Mouse (Mus musculus) bone marrow macrophage, adult 2 months (primary cell): ENCODE data around the gene Lrrc43. TPM values are rescaled to one million over a fixed set of nuclear protein-coding genes. Genes with fewer than 3 reads are reported as not detected.
A peak's percentile ranks its signal among the peaks of the same experiment; 100 is the strongest.

Experiments
- H3K27ac ChIP-seq: 2 replicates; pipeline ENCODE4 v1.5.1; 2012; ENCODE audit warnings: low read depth, low read length; ENCODE audit not compliant: insufficient read depth
- H3K4me1 ChIP-seq: 2 replicates; pipeline ENCODE4 v1.6.1; 2012; ENCODE audit warnings: low read length; ENCODE audit not compliant: control insufficient read depth, insufficient read depth
- H3K4me3 ChIP-seq: 2 replicates; pipeline ENCODE4 v1.5.1; 2012; ENCODE audit warnings: mild to moderate bottlenecking, low read length, moderate library complexity; ENCODE audit not compliant: insufficient read depth
- CTCF ChIP-seq: IDR thresholded peaks from 2 replicates; pipeline ENCODE4 v1.5.1; 2012; ENCODE audit warnings: low read depth, mild to moderate bottlenecking, low read length, moderate library complexity
- POLR2A ChIP-seq: IDR thresholded peaks from 2 replicates; pipeline ENCODE4 v1.6.1; 2012; ENCODE audit warnings: mild to moderate bottlenecking, low read depth, low read length, borderline replicate concordance
- polyA plus RNA-seq: library from polyadenylated mRNA; stranded (reverse); fragments of >200 nt; gene quantifications from 2 replicates; pipeline ENCODE4 v1.2.4, GENCODE M21; 2012; ENCODE audit not compliant: missing spikeins, insufficient read depth, insufficient read length

Gene Lrrc43
- polyA plus RNA-seq, 1 experiment: not detected

GRCm38 (mm10) chr5:123512102-123512501 is 23.0 kb downstream of the Lrrc43 start:
- no peak overlapping the region for H3K27ac ChIP-seq
- no peak overlapping the region for H3K4me3 ChIP-seq
- H3K4me1 ChIP-seq: peaks cover 5% of the 10 kb centered on the region
- TF ChIP-seq POLR2A (no peak), CTCF (no peak)

- Histone ChIP-seq H3K4me3 (no peak overlapping the region), H3K4me1 (peaks cover 2% of the 10 kb centered on the region; the same call in 1 of the 2 replicates), H3K27ac (no peak overlapping the region)
- TF ChIP-seq CTCF (no peak), POLR2A (no peak)
Observed at GRCm38 (mm10) chr5:123514871-123515270, 25.8 kb downstream of the Lrrc43 start.

DNA sequence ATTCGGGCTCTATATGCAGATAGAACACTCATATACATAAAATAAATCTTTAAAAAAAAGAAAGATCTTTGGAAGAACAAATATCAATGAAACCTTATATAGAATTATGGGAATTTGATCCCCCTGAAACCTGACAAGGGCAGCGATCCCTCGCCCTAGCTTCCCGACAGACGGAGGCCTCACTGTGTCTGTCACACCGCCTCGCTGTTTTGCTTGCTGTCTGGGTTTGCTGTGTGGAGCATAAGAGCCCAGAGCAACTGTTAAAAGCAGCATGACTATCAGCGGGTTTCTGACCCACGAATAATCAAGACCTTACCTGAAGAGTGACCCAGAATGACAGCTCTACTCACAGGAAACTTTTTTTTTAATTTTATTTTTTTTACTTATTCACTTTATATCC is 31.6 kb downstream of the Lrrc43 start:
- no peak overlapping the region for H3K4me3 ChIP-seq
- H3K27ac ChIP-seq: no peak overlapping the region
- TF ChIP-seq CTCF (no peak), POLR2A (no peak)
- peaks cover 10% of the 10 kb centered on the region for H3K4me1 ChIP-seq

- Histone ChIP-seq H3K4me1 (peaks cover 10% of the 10 kb centered on the region), H3K4me3 (no peak overlapping the region), H3K27ac (no peak overlapping the region)
- no peak for TF ChIP-seq CTCF
- no peak for TF ChIP-seq POLR2A
Observed at GRCm38 (mm10) chr5:123521621-123522020, 32.5 kb downstream of the Lrrc43 start.

DNA sequence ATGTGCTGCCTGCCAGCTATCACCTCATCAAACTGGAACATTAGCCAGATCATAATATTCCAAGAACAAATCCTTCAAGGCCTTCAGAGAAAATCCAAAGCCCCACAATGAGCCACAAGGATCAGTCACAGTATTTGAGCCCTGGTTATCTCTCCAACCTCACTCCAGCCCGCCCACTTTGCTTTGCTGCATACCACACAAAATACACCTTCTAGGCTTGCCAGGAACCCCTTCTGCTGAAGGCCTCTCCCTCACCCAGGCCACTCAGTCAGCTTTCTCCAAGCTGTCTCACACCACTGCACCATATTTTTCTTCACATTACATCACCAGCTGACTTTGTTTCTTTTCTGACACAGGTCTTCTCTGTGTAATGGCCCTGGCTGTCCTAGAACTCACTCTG is 33.1 kb downstream of the Lrrc43 start:
- Histone ChIP-seq H3K4me3 (no peak overlapping the region), H3K4me1 (peaks cover 8% of the 10 kb centered on the region), H3K27ac (no peak overlapping the region)
- TF ChIP-seq CTCF: no peak

DNA sequence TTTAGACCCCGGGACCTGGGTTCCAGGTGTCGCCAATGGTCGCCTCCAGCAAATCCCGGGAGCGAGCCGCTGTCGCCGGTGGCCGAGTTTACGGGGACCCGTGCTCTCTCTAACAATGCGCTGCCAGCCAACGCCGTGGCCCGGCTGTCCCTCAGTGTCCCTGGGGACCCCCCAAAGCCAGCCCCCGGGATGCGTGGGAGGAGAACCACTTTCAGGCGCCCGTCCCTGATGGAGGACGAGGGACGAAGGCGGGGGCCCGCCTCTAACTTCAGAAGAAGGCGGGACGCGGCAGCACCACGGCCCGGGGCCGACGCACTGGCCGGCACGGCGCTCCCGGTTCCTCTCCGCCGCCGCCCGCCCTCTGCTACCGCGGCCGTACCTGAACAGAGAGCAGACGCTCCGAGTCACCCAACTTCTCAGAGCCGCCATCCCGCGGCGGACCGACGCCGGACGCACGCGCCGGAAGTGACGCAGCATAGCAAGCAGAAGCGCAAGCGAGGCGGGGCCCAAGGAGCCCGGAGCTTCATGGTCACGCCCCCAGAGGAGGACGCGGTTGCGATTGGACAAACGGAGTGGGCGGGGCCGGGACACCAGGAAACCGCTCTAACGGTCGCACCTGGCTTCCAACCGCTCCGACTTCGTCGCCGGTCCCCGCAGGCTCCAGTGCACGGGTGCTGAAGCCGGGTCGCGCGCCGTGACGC is 34.7 kb downstream of the Lrrc43 start, which contains the start of gene Diablo:
Gene Diablo (minus strand): TSS at position 485 of the 701 bp plus-strand sequence.
- H3K27ac ChIP-seq: 0 out of 2 replicates have a peak within 1 kb of the TSS, but pooled peaks have one; percentile 0
- peaks cover 8% of the 10 kb centered on the region for H3K4me1 ChIP-seq
- 0 out of 2 replicates have a peak, but pooled peaks have one; percentile 12 for TF ChIP-seq POLR2A
- TF ChIP-seq CTCF: no peak
- H3K4me3 ChIP-seq: peak within 1 kb of the TSS; percentile 84

DNA sequence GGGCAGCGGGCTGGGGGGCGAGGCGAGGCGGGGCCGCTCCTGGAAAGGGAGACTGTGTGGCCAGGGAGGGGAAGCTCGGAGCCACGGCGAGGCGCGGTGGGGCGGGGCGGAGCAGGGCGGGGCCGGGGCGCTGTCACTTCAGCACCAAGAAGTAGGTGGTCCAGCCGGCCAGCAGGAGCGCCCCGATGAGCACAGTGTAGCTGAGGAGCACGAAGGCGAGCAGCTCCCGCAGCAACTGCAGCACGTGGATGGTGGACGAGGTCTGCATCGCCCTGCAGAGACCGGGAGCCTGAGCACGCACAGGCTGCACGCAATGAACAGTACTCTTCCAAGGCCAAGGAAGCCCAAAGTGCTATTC is 35.3 kb downstream of the Lrrc43 start:
- peaks cover 8% of the 10 kb centered on the region for H3K4me1 ChIP-seq
- no peak overlapping the region for H3K27ac ChIP-seq
- H3K4me3 ChIP-seq: peak overlapping the region; percentile 84
- TF ChIP-seq POLR2A (no peak), CTCF (no peak)

GRCm38 (mm10) chr5:123525281-123525680 is 36.2 kb downstream of the Lrrc43 start, which contains the start of gene Gm49027:
Gene Gm49027 (minus strand): TSS chr5:123525488.
- Histone ChIP-seq H3K4me3 (peak within 1 kb of the TSS; percentile 84), H3K4me1 (peaks cover 8% of the 10 kb centered on the region), H3K27ac (no peak within 1 kb of the TSS)
- TF ChIP-seq POLR2A: no peak
- no peak for TF ChIP-seq CTCF

GRCm38 (mm10) chr5:123525916-123526495 is 36.9 kb downstream of the Lrrc43 start:
- Histone ChIP-seq H3K27ac (no peak overlapping the region), H3K4me1 (peaks cover 8% of the 10 kb centered on the region), H3K4me3 (no peak overlapping the region)
- TF ChIP-seq POLR2A: no peak
- TF ChIP-seq CTCF: no peak

DNA sequence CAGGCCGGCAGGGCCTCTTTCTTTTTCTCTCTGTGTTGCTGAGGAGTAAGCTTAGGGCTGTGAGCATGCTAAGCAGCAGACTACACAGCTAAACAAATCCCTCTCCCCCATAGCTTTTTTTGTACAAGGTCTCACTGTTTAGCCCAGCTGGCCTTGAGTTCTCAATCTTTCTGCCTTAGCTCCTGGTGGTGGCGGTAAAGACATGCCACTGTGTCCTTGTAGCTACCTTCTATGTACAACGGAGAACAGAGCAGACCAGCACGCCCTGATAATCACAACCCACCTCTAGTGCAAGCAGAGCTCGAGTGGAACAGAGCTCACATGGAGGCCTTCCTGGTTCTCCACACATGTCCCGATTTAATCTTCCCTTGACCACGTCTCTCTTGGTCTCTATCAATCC is 39.5 kb downstream of the Lrrc43 start:
- no peak overlapping the region for H3K4me3 ChIP-seq
- H3K4me1 ChIP-seq: no peaks in the 10 kb centered on the region
- no peak overlapping the region for H3K27ac ChIP-seq
- TF ChIP-seq CTCF: no peak
- TF ChIP-seq POLR2A: no peak

GRCm38 (mm10) chr5:123530056-123530455 is 41.0 kb downstream of the Lrrc43 start:
- Histone ChIP-seq H3K4me1 (no peaks in the 10 kb centered on the region), H3K4me3 (no peak overlapping the region), H3K27ac (no peak overlapping the region)
- no peak for TF ChIP-seq CTCF
- TF ChIP-seq POLR2A: no peak
